Mouse (Mus musculus) liver, adult 2 months (tissue): Measurements from ENCODE around the gene Ltb4r1. TPM values are rescaled to one million over a fixed set of nuclear protein-coding genes. Genes with fewer than 3 reads are reported as not detected.

ENCODE experiments used
- DNase-seq: peaks from one replicate; pipeline ENCODE4 v3.0.0-alpha.2; 2011; ENCODE audit warnings: low read depth, low spot score; ENCODE audit errors: extremely low read depth
- H3K27ac ChIP-seq: fragments of 200-500 bp; replicated peaks from 2 replicates; pipeline ENCODE4 v1.5.1; 2012; ENCODE audit warnings: low read depth, mild to moderate bottlenecking, control low read depth, inconsistent platforms, low read length; ENCODE audit not compliant: insufficient read depth
- H3K27me3 ChIP-seq: fragments of 200-500 bp; 2 replicates; pipeline ENCODE4 v1.6.1; 2012; ENCODE audit warnings: mild to moderate bottlenecking, moderate library complexity, low read length, inconsistent platforms; ENCODE audit not compliant: control insufficient read depth, insufficient read depth
- H3K36me3 ChIP-seq: fragments of 200-500 bp; 2 replicates; pipeline ENCODE4 v1.6.1; 2012; ENCODE audit warnings: low read length, inconsistent platforms; ENCODE audit not compliant: control insufficient read depth, insufficient read depth
- H3K4me1 ChIP-seq: fragments of 200-500 bp; 2 replicates; pipeline ENCODE4 v1.6.1; 2011; ENCODE audit warnings: low read length; ENCODE audit not compliant: control insufficient read depth, insufficient read depth
- H3K4me3 ChIP-seq: fragments of 200-500 bp; 2 replicates; pipeline ENCODE4 v1.5.1; 2011; ENCODE audit warnings: low read depth, mild to moderate bottlenecking, control low read depth, low read length, moderate library complexity; ENCODE audit not compliant: insufficient read depth
- H3K79me2 ChIP-seq: fragments of 200-500 bp; 2 replicates; pipeline ENCODE4 v1.6.1; 2012; ENCODE audit warnings: inconsistent platforms, mild to moderate bottlenecking, low read length, moderate library complexity; ENCODE audit not compliant: control insufficient read depth, insufficient read depth
- H3K9ac ChIP-seq: fragments of 200-500 bp; 2 replicates; pipeline ENCODE4 v1.6.1; 2012; ENCODE audit warnings: low read depth, mild to moderate bottlenecking, control low read depth, inconsistent platforms, low read length
- CTCF ChIP-seq: fragments of 200-500 bp; IDR thresholded peaks from 2 replicates; pipeline ENCODE4 v1.5.1; 2011; ENCODE audit warnings: low read depth, low read length, control low read depth
- POLR2A ChIP-seq: fragments of 200-500 bp; IDR thresholded peaks from 2 replicates; pipeline ENCODE4 v1.6.1; 2011; ENCODE audit warnings: low read length, control low read depth; ENCODE audit not compliant: insufficient read depth; ENCODE audit errors: extremely low read depth
- WGBS: fragments of 180-500 bp; shearing (Covaris S2); methylation state at CpG from one replicate; pipeline ENCODE4 v1.1.7; 2018; 5-methylcytosine and 5-hydroxymethylcytosine counted together
- polyA plus RNA-seq: library from polyadenylated mRNA; depleted of rRNA; stranded (reverse); fragments of >200 nt; gene quantifications from 2 replicates; pipeline ENCODE4 v1.2.3, GENCODE M21; 2012
- total RNA-seq: library from RNA; depleted of rRNA; stranded (reverse); fragments of >200 nt; gene quantifications from 2 replicates; pipeline ENCODE4 v1.2.3, GENCODE M21; 2014

The Ltb4r1 gene
- total and polyA plus RNA-seq, 2 experiments, result 0.28 to 1.4 TPM

GRCm38 (mm10) chr14:55781310-55781709, 15.5 kb downstream of the Ltb4r1 start:
- WGBS, result 16% methylated on average over 14 of the region's 14 CpGs
- Histone ChIP-seq H3K4me1 (peaks cover 3% of the 10 kb centered on the region; the same call in 1 of the 2 replicates), H3K9ac (no peak overlapping the region), H3K4me3 (peak overlapping the region; percentile 10; the same call in 1 of the 2 replicates), H3K27me3 (no peaks in the 10 kb centered on the region; the same call in 1 of the 2 replicates), H3K27ac (no peak overlapping the region), H3K79me2 (no peaks in the 10 kb centered on the region), H3K36me3 (no peaks in the 10 kb centered on the region)
- peak; percentile 62 for DNase-seq
- TF ChIP-seq POLR2A (no peak), CTCF (peak; percentile 92)

- Histone ChIP-seq H3K4me1 (peaks cover 3% of the 10 kb centered on the region; the same call in 1 of the 2 replicates), H3K27ac (peak overlapping the region; percentile 49; the same call in 1 of the 2 replicates), H3K36me3 (no peaks in the 10 kb centered on the region), H3K27me3 (no peaks in the 10 kb centered on the region; the same call in 1 of the 2 replicates), H3K9ac (peak overlapping the region; percentile 32; the same call in 1 of the 2 replicates), H3K79me2 (no peaks in the 10 kb centered on the region), H3K4me3 (0 out of 2 replicates have a peak overlapping the region, but pooled peaks have one; percentile 18)
- DNase-seq, result no peak
- TF ChIP-seq CTCF (no peak), POLR2A (no peak)
- WGBS, result 48% methylated on average over 9 of the region's 9 CpGs
These were observed 16.7 kb downstream of the Ltb4r1 start for GRCm38 (mm10) chr14:55782361-55782960.

DNA sequence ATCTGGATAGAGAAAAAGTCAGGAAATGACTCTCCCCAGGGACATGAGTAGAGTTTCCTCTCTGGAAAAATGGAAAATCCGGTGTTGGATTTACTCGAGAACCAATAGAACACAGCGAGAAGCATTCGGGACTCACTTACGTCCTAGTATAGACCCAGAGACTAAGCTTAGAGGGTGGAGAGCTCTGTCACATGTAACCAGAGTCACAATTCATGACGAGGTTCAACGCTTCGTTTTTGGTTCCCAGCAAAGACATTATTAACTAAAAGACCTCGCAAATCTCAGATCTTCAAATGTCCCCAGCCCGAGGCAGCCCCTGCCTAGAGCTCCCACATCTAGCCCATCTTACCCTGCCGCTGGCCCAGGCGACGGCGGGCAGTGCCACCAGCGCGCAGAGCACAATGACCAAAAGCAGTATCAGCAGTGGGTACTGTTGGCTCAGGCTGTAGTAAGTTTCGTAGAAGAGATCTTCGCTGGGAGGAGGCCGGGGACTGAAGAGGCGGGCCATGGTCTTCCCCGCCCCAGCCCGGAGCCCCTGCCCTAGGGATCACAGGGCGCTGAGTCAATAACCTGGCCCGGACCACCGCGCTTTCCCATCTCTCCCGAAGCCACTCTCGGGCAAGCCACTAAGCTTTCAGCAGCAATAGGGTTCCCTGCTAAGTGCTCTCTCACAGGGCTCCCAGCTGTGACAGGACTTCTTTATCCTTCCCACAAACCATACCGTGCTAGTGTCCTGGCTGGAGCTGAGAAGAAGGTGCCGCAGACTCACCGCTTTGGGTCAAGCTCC, 17.6 kb downstream of the Ltb4r1 start:
- no peaks in the 10 kb centered on the region; the same call in 1 of the 2 replicates for H3K27me3 ChIP-seq
- H3K36me3 ChIP-seq, result no peaks in the 10 kb centered on the region
- peak overlapping the region; percentile 52 for H3K4me3 ChIP-seq
- WGBS, result 6% methylated on average over 31 of the region's 31 CpGs
- H3K4me1 ChIP-seq, result peaks cover 2% of the 10 kb centered on the region; the same call in 1 of the 2 replicates
- no peaks in the 10 kb centered on the region for H3K79me2 ChIP-seq
- TF ChIP-seq POLR2A (no peak), CTCF (no peak)
- peak overlapping the region; percentile 46 for H3K9ac ChIP-seq
- H3K27ac ChIP-seq, result peak overlapping the region; percentile 44; the same call in 1 of the 2 replicates
- peak; percentile 18 for DNase-seq

DNA sequence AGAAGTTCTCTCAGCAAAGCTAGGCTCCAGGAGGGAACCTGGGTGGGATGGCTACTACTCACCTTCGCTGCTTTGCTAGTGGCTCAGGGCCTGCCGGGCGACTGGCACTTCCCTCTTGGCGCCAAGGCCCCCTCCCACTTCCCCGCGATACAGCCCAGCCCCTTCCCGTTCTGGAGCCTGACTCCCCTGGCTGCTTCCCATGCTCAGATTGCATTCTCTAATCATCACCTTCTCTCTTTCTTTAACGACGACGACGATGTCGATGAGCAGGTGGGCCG, 18.1 kb downstream of the Ltb4r1 start, which contains the start of gene Adcy4:
Gene Adcy4, minus strand, starts transcription at position 138 of the 278 bp plus-strand sequence.
- Histone ChIP-seq H3K79me2 (no peaks in the 10 kb centered on the region), H3K27me3 (no peaks in the 10 kb centered on the region; the same call in 1 of the 2 replicates), H3K4me1 (peaks cover 2% of the 10 kb centered on the region; the same call in 1 of the 2 replicates), H3K27ac (peak within 1 kb of the TSS; percentile 49; the same call in 1 of the 2 replicates), H3K9ac (peak within 1 kb of the TSS; percentile 46), H3K36me3 (no peaks in the 10 kb centered on the region), H3K4me3 (peak within 1 kb of the TSS; percentile 52)
- DNase-seq, result no peak
- TF ChIP-seq POLR2A (no peak), CTCF (no peak)
- WGBS, result 13% methylated on average over 13 of the region's 13 CpGs

DNA sequence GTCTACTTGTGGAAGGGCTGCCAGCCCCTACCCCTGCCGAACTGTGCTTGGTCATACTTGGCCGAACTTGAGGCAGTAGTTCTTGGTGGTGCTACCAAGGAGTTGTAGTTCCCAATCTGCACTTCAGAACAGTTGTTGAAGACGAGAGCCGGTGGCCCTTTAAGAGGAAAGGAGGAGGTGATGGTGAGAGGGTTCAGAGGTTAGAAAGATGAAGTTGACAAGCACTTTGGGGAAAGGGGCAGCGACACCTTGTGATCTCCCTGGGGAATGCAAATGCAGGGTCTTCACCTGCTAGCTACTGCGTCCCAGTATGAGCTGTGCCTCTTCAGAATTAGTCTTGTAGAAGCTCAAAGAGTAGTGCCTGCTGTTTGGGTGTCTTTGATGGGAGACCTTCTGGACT, 19.4 kb downstream of the Ltb4r1 start:
- Histone ChIP-seq H3K79me2 (no peaks in the 10 kb centered on the region), H3K27me3 (no peaks in the 10 kb centered on the region; the same call in 1 of the 2 replicates), H3K36me3 (no peaks in the 10 kb centered on the region), H3K27ac (no peak overlapping the region), H3K9ac (no peak overlapping the region), H3K4me3 (no peak overlapping the region), H3K4me1 (peaks cover 2% of the 10 kb centered on the region; the same call in 1 of the 2 replicates)
- 33% methylated on average over 6 of the region's 6 CpGs for WGBS
- TF ChIP-seq POLR2A (no peak), CTCF (peak; percentile 30; the same call in 1 of the 2 replicates)
- no peak for DNase-seq
